ENCODE assay signal across 8 mouse cellular contexts in genomic region chr19:6389803-6390202, GRCm38 (mm10). TPM values are rescaled to one million over a fixed set of nuclear protein-coding genes. Genes with fewer than 3 reads are reported as not detected.
DNase-seq lines count a peak whose midpoint lies in the region; ATAC-seq lines count a peak whose summit lies in the region.

No protein-coding gene starts in this region.

- no peak for DNase-seq in heart, adult 8-10 months (ENCODE audit: low spot score)
- peak; percentile 63 for DNase-seq in limb, embryonic 11.5 days (ENCODE audit: low spot score)
- peak; percentile 48 for DNase-seq in midbrain, embryonic 14.5 days
- DNase-seq in frontal cortex, adult 2 months (ENCODE audit: extremely low spot score in 1 of 2, low spot score in 1 of 2) = no peak
- no peak for DNase-seq in right cerebral cortex, postnatal 4 days
- no peak for DNase-seq in gastrocnemius, adult 8-10 months (ENCODE audit: low spot score in 2 of 2)

- 22% methylated on average over 16 of the region's 16 CpGs for WGBS in heart, embryonic 16.5 days
- WGBS in embryonic facial prominence, embryonic 12.5 days = 4% methylated on average over 16 of the region's 16 CpGs
- 3% methylated on average over 16 of the region's 16 CpGs for WGBS in limb, embryonic 11.5 days
- WGBS in midbrain, embryonic 14.5 days = 9% methylated on average over 16 of the region's 16 CpGs

- no peaks in the 10 kb centered on the region for H3K27me3 ChIP-seq in heart, embryonic 16.5 days (ENCODE audit: control insufficient read depth, insufficient read depth, low read length)
- no peaks in the 10 kb centered on the region for H3K27me3 ChIP-seq in embryonic facial prominence, embryonic 12.5 days
- no peaks in the 10 kb centered on the region for H3K27me3 ChIP-seq in limb, embryonic 11.5 days (ENCODE audit: control insufficient read depth, insufficient read depth, low read length)
- no peaks in the 10 kb centered on the region for H3K27me3 ChIP-seq in midbrain, embryonic 14.5 days (ENCODE audit: control insufficient read depth, insufficient read depth, low read length)

- H3K27ac ChIP-seq in heart, embryonic 16.5 days (ENCODE audit: low read length) = no peak overlapping the region
- no peak overlapping the region for H3K27ac ChIP-seq in embryonic facial prominence, embryonic 12.5 days
- no peak overlapping the region for H3K27ac ChIP-seq in limb, embryonic 11.5 days (replicated peaks; ENCODE audit: low read depth, low read length)
- no peak overlapping the region for H3K27ac ChIP-seq in midbrain, embryonic 14.5 days (replicated peaks; ENCODE audit: low read depth, low read length)

- H3K9ac ChIP-seq in heart, embryonic 16.5 days (ENCODE audit: low read length) = no peak overlapping the region
- H3K9ac ChIP-seq in embryonic facial prominence, embryonic 12.5 days = 0 out of 2 replicates have a peak overlapping the region, but pooled peaks have one; percentile 39
- no peak overlapping the region; the same call in 1 of the 2 replicates for H3K9ac ChIP-seq in limb, embryonic 11.5 days (ENCODE audit: low read length)
- peak overlapping the region; percentile 34; the same call in 1 of the 2 replicates for H3K9ac ChIP-seq in midbrain, embryonic 14.5 days (replicated peaks; ENCODE audit: low read length)

- H3K4me3 ChIP-seq in heart, embryonic 16.5 days (ENCODE audit: low read length) = peak overlapping the region; percentile 13; the same call in 1 of the 2 replicates
- H3K4me3 ChIP-seq in embryonic facial prominence, embryonic 12.5 days = peak overlapping the region; percentile 17
- H3K4me3 ChIP-seq in limb, embryonic 11.5 days (ENCODE audit: low read depth, low read length) = peak overlapping the region; percentile 27
- H3K4me3 ChIP-seq in midbrain, embryonic 14.5 days (replicated peaks; ENCODE audit: low read depth, low read length) = peak overlapping the region; percentile 26

- peaks cover 12% of the 10 kb centered on the region for H3K4me1 ChIP-seq in heart, embryonic 16.5 days (ENCODE audit: control insufficient read depth, insufficient read depth, low read length)
- peaks cover 9% of the 10 kb centered on the region for H3K4me1 ChIP-seq in embryonic facial prominence, embryonic 12.5 days
- peaks cover 9% of the 10 kb centered on the region for H3K4me1 ChIP-seq in limb, embryonic 11.5 days (ENCODE audit: control insufficient read depth, insufficient read depth, low read length)
- no peaks in the 10 kb centered on the region for H3K4me1 ChIP-seq in midbrain, embryonic 14.5 days (ENCODE audit: control insufficient read depth, insufficient read depth, low read length)

- ATAC-seq in heart, embryonic 16.5 days (replicated peaks; ENCODE audit: extremely low read depth, insufficient read depth, low FRiP score) = no peak
- ATAC-seq in embryonic facial prominence, embryonic 12.5 days (ENCODE audit: insufficient number of reproducible peaks, insufficient read depth, low FRiP score, low TSS enrichment) = 0 out of 2 replicates have a peak, but pooled peaks have one; percentile 26
- 0 out of 2 replicates have a peak, but pooled peaks have one; percentile 23 for ATAC-seq in limb, embryonic 11.5 days (ENCODE audit: insufficient number of reproducible peaks, low FRiP score, low TSS enrichment, low read depth)
- no peak for ATAC-seq in midbrain, embryonic 14.5 days (ENCODE audit: low FRiP score, low TSS enrichment)

- H3K36me3 ChIP-seq in heart, embryonic 16.5 days (ENCODE audit: control insufficient read depth, insufficient read depth) = peaks cover 33% of the 10 kb centered on the region
- no peaks in the 10 kb centered on the region for H3K36me3 ChIP-seq in embryonic facial prominence, embryonic 12.5 days
- no peaks in the 10 kb centered on the region for H3K36me3 ChIP-seq in limb, embryonic 11.5 days (ENCODE audit: control insufficient read depth, insufficient read depth, low read length)
- no peaks in the 10 kb centered on the region for H3K36me3 ChIP-seq in midbrain, embryonic 14.5 days (ENCODE audit: control insufficient read depth, insufficient read depth, low read length)

- H3K9me3 ChIP-seq in heart, embryonic 16.5 days (replicated peaks; ENCODE audit: control insufficient read depth, low read length) = no peaks in the 10 kb centered on the region; the same call in 1 of the 2 replicates
- no peaks in the 10 kb centered on the region for H3K9me3 ChIP-seq in embryonic facial prominence, embryonic 12.5 days
- H3K9me3 ChIP-seq in limb, embryonic 11.5 days (ENCODE audit: control insufficient read depth, low read length) = no peaks in the 10 kb centered on the region
- no peaks in the 10 kb centered on the region for H3K9me3 ChIP-seq in midbrain, embryonic 14.5 days (ENCODE audit: control insufficient read depth, low read length)

- peak overlapping the region; percentile 36 for H3K4me2 ChIP-seq in heart, embryonic 16.5 days (ENCODE audit: low read depth, low read length)
- peak overlapping the region; percentile 49 for H3K4me2 ChIP-seq in embryonic facial prominence, embryonic 12.5 days (replicated peaks)
- H3K4me2 ChIP-seq in limb, embryonic 11.5 days (ENCODE audit: low read depth, severe bottlenecking) = peak overlapping the region; percentile 68
- peak overlapping the region; percentile 53 for H3K4me2 ChIP-seq in midbrain, embryonic 14.5 days (ENCODE audit: low read length)

RNA-seq across cellular contexts. Expression of gene Pygm, which starts 5.6 kb away (rescaled TPM):
- polyA plus RNA-seq in heart, embryonic 16.5 days (2015; fragmentation: Nextera tagmentation; extraction: Ambion mirVana) = 362 and 381 TPM in 2 replicates
- total RNA-seq in heart, adult 8-10 months (2022) = 1,000 to 10,000 TPM; 1,301 to 1,379 (median 1,330) TPM
- polyA plus RNA-seq in embryonic facial prominence, embryonic 12.5 days (2016; fragmentation: Nextera tagmentation; extraction: Ambion mirVana) = 3.5 and 6.0 TPM in 2 replicates
- polyA plus RNA-seq in limb, embryonic 11.5 days (2014; fragmentation: Nextera tagmentation; extraction: Ambion mirVana) = 1.8 and 2.0 TPM in 2 replicates
- 2.0 and 2.9 TPM in 2 replicates for polyA plus RNA-seq in midbrain, embryonic 14.5 days (2014; fragmentation: Nextera tagmentation; extraction: Ambion mirVana)
- polyA plus RNA-seq in frontal cortex, adult 2 months (2012; rRNA removed) = 39.0 and 54.8 TPM in 2 replicates
- 1,000 to 10,000 TPM; 8,302 to 9,332 (median 8,668) TPM for total RNA-seq in gastrocnemius, adult 8-10 months (2022)

RNA-seq across cellular contexts. Expression of gene Rasgrp2, which starts 9.3 kb away (rescaled TPM):
- polyA plus RNA-seq in heart, embryonic 16.5 days (2015; fragmentation: Nextera tagmentation; extraction: Ambion mirVana) = 68.8 and 69.8 TPM in 2 replicates
- 10 to 100 TPM; 31.2 to 51.0 (median 43.8) TPM for total RNA-seq in heart, adult 8-10 months (2022)
- polyA plus RNA-seq in embryonic facial prominence, embryonic 12.5 days (2016; fragmentation: Nextera tagmentation; extraction: Ambion mirVana) = 24.5 and 30.9 TPM in 2 replicates
- polyA plus RNA-seq in limb, embryonic 11.5 days (2014; fragmentation: Nextera tagmentation; extraction: Ambion mirVana) = 12.8 and 15.0 TPM in 2 replicates
- 32.9 and 58.5 TPM in 2 replicates for polyA plus RNA-seq in midbrain, embryonic 14.5 days (2014; fragmentation: Nextera tagmentation; extraction: Ambion mirVana)
- 70.0 and 74.0 TPM in 2 replicates for polyA plus RNA-seq in frontal cortex, adult 2 months (2012; rRNA removed)
- 10 to 100 TPM in 2 of 4 experiments, 1 to 10 TPM in 2; 7.4 to 19.6 (median 11.1) TPM for total RNA-seq in gastrocnemius, adult 8-10 months (2022)

RNA-seq across cellular contexts. Expression of gene Sf1, which starts 26.3 kb away (rescaled TPM):
- 80.2 and 86.7 TPM in 2 replicates for polyA plus RNA-seq in heart, embryonic 16.5 days (2015; fragmentation: Nextera tagmentation; extraction: Ambion mirVana)
- total RNA-seq in heart, adult 8-10 months (2022) = 100 to 1,000 TPM in 1 of 4 experiments, 10 to 100 TPM in 3; 84.3 to 103 (median 91.3) TPM
- 158 and 159 TPM in 2 replicates for polyA plus RNA-seq in embryonic facial prominence, embryonic 12.5 days (2016; fragmentation: Nextera tagmentation; extraction: Ambion mirVana)
- polyA plus RNA-seq in limb, embryonic 11.5 days (2014; fragmentation: Nextera tagmentation; extraction: Ambion mirVana) = 209 and 228 TPM in 2 replicates
- 99.6 and 125 TPM in 2 replicates for polyA plus RNA-seq in midbrain, embryonic 14.5 days (2014; fragmentation: Nextera tagmentation; extraction: Ambion mirVana)
- polyA plus RNA-seq in frontal cortex, adult 2 months (2012; rRNA removed) = 179 and 186 TPM in 2 replicates
- total RNA-seq in gastrocnemius, adult 8-10 months (2022) = 10 to 100 TPM; 69.0 to 88.0 (median 73.8) TPM

RNA-seq across cellular contexts. Expression of gene Nrxn2, which starts 28.7 kb away (rescaled TPM):
- polyA plus RNA-seq in heart, embryonic 16.5 days (2015; fragmentation: Nextera tagmentation; extraction: Ambion mirVana) = 0.37 and 0.77 TPM in 2 replicates
- total RNA-seq in heart, adult 8-10 months (2022) = 1 to 10 TPM; 3.3 to 6.8 (median 4.1) TPM
- 2.8 and 4.9 TPM in 2 replicates for polyA plus RNA-seq in embryonic facial prominence, embryonic 12.5 days (2016; fragmentation: Nextera tagmentation; extraction: Ambion mirVana)
- 0.48 and 1.1 TPM in 2 replicates for polyA plus RNA-seq in limb, embryonic 11.5 days (2014; fragmentation: Nextera tagmentation; extraction: Ambion mirVana)
- polyA plus RNA-seq in midbrain, embryonic 14.5 days (2014; fragmentation: Nextera tagmentation; extraction: Ambion mirVana) = 54.1 and 105 TPM in 2 replicates
- polyA plus RNA-seq in frontal cortex, adult 2 months (2012; rRNA removed) = 393 and 395 TPM in 2 replicates
- total RNA-seq in gastrocnemius, adult 8-10 months (2022) = 1 to 10 TPM in 2 of 4 experiments, under 1 TPM in 2; 0.31 to 1.8 (median 1.0) TPM

RNA-seq across cellular contexts. Expression of gene Map4k2, which starts 48.9 kb away (rescaled TPM):
- 17.2 and 18.5 TPM in 2 replicates for polyA plus RNA-seq in heart, embryonic 16.5 days (2015; fragmentation: Nextera tagmentation; extraction: Ambion mirVana)
- total RNA-seq in heart, adult 8-10 months (2022) = 10 to 100 TPM; 33.4 to 44.4 (median 34.7) TPM
- polyA plus RNA-seq in embryonic facial prominence, embryonic 12.5 days (2016; fragmentation: Nextera tagmentation; extraction: Ambion mirVana) = 15.6 and 16.8 TPM in 2 replicates
- polyA plus RNA-seq in limb, embryonic 11.5 days (2014; fragmentation: Nextera tagmentation; extraction: Ambion mirVana) = 6.8 and 7.3 TPM in 2 replicates
- 14.3 and 18.8 TPM in 2 replicates for polyA plus RNA-seq in midbrain, embryonic 14.5 days (2014; fragmentation: Nextera tagmentation; extraction: Ambion mirVana)
- 193 and 205 TPM in 2 replicates for polyA plus RNA-seq in frontal cortex, adult 2 months (2012; rRNA removed)
- total RNA-seq in gastrocnemius, adult 8-10 months (2022) = 10 to 100 TPM in 1 of 4 experiments, 1 to 10 TPM in 3; 6.9 to 10.7 (median 8.0) TPM

Comparison
In these comparisons a context has a peak if more than half of its experiments do, and no peak if none do; other contexts are left out.
1. ATAC-seq: peak in embryonic facial prominence, embryonic 12.5 days (single experiment) and limb, embryonic 11.5 days (single experiment); none in heart, embryonic 16.5 days (single experiment) and midbrain, embryonic 14.5 days (single experiment).
2. H3K9ac ChIP-seq: peak in embryonic facial prominence, embryonic 12.5 days (single experiment) and midbrain, embryonic 14.5 days (single experiment); none in heart, embryonic 16.5 days (single experiment) and limb, embryonic 11.5 days (single experiment).
3. DNase-seq: peak in limb, embryonic 11.5 days (single experiment) and midbrain, embryonic 14.5 days (single experiment); none in heart, adult 8-10 months (single experiment), frontal cortex, adult 2 months (0 of 2), right cerebral cortex, postnatal 4 days (single experiment) and gastrocnemius, adult 8-10 months (0 of 2).
4. Peak in every context shown above with its lines, with median percentiles within 50 percentile points of each other: H3K4me2 ChIP-seq and H3K4me3 ChIP-seq.